Mouse (Mus musculus) frontal cortex, adult (tissue): ENCODE measurements around the gene Gm17654.
"Not testable (repeated sequence)": the region's sequence is repeated elsewhere in the genome, so short reads cannot be mapped to it uniquely, and the experiment has no call there.

ENCODE experiments used
- ATAC-seq: cut with Nextera tagmentation; 2 replicates; pipeline ENCODE4 v1.9.2; 2017; ENCODE audit warnings: mild to moderate bottlenecking, moderate library complexity, mixed read lengths; ENCODE audit not compliant: low TSS enrichment

Gm17654 gene

DNA sequence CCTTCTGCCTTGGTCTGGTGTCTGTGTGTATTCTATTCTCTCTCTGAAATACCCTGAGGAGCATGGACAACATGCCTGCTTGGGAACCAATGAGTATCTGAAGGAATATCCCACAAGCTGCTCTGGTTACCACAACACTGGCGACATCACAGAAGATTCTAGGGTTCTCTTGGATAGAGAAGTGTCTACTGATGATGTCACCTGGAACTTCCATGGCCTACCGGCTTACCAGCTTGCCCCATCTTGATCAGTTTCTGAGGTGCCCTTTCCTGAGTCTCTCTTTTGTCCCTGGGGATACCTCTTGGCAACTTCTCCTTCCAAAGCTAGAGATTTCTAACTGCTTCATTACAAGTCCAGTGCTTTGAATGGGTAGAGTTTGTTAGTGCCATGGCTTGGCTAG is at the start of gene Gm17654:
Gene Gm17654 (minus strand): TSS at position 101 of the 400 bp plus-strand sequence.
- ATAC-seq: not testable (repeated sequence)

DNA sequence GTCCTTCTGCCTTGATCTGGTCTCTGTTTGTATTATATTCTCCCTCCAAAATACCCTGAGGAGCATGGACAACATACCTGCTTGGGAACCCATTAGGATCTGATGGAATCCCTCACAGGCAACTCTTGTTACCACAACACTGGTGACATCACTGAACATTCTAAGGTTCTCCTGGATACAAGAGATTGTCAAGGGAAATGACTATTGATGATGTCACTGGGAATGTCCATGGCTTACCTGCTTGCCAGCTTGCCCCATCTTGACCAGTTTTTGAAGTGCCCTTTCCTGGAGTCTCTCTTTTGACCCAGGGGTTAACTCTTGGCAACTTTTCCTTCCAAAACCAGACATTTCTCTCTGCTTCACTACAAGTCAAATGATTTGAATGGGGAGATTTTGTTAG is 29.0 kb upstream of the Gm17654 start, which contains the start of gene Gm10375:
Gene Gm10375 (minus strand): TSS at position 101 of the 400 bp plus-strand sequence.
- ATAC-seq: not testable (repeated sequence)

DNA sequence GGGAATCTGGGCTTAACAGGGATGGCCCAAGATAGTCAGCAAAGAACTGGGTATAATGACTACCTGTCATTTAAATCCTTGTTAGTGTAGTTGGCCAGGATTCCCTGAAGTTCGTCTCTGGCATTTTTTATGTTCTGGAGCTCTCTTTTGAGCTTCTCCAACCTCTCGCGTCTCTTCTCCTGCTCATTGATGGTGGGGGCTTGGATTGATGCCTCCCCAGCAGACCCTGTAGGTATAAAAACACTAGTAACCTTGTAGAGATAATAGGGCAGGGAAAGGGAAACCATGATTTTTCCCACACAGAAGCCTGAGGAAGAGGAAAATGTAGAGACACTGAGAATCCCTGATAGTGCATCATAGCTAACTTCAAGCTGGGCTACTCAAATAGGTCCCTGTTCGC is 977 bp downstream of the Gm17654 start:
- not testable (repeated sequence) for ATAC-seq

DNA sequence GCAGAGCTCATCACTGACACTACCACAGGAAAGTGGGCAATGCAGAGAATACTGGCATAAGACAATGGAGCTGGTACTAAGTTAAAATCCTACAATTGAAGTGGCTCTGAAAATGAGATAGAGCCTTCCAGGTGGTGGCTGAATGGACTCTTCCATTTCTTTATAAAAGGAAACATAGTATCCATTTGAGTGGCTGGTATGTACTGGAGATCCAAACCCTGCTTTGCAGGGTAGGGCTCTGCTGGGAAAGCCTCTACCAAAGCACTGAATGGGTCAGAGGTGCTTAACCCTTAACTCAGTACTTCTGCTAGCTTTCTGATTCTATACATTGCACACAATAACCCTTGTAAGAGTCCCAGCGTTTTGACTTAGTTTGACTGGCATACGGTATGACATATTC is 26.7 kb downstream of the Gm17654 start:
- not testable (repeated sequence) for ATAC-seq

DNA sequence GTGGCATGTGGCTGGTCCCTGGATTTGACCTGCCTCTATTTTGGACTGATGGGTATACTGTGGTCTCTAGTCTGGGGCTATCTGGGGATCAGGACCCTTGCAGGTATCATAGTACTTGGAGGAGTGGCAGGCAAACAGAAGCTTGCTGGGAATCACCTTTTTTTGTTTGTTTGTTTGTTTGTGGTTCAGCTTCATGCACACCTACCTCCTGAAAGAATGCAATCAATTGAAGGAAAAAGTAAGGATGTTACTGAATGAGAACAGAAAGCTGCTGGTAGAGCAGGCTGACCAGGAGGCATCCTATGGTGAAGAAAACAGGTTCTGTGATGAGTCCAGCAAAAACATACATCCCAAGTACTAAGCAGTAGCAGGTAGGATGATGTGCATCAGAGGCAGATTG is 32.7 kb downstream of the Gm17654 start:
- ATAC-seq: not testable (repeated sequence)

DNA sequence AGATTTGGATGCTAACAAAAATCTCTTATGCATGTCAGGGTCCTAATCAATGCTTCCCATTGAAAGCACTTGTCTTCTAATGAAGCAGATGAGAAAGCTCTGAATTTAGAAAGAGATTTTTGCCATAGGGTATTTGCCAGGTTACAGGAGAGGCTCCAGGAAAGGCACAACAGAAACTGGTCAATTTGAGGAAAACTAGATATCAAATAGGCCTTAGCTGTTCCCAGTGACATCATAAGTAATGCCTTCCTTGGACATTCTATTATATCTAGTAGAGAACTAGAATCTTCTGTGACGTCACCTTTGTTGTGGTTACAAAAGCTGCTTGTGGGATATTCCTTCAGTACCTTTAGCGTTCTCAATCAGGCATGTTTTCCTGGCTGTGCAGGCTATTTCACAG is 35.7 kb downstream of the Gm17654 start, which contains the start of gene Gm5799:
Gene Gm5799 (plus strand): TSS at position 301 of the 400 bp plus-strand sequence.
- ATAC-seq: not testable (repeated sequence)

DNA sequence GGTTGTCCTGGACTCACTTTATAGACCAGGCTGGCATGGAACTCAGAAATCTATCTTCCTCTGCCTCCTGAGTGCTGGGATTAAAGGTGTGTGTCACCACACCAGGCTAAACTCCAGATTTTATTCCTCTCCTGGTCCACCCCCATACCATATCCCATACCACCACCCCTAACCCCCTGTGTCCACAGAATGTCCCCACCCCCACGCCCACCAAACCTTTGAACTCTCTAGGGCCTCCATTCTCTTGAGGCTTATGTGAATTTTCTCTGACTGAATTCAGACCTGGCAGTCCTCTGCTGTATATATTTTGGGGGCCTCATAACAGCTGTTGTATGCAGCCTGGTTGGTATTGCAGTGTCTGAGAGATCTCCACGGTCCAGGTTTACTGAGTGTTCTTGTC is 40.8 kb downstream of the Gm17654 start:
- ATAC-seq: not testable (repeated sequence)

DNA sequence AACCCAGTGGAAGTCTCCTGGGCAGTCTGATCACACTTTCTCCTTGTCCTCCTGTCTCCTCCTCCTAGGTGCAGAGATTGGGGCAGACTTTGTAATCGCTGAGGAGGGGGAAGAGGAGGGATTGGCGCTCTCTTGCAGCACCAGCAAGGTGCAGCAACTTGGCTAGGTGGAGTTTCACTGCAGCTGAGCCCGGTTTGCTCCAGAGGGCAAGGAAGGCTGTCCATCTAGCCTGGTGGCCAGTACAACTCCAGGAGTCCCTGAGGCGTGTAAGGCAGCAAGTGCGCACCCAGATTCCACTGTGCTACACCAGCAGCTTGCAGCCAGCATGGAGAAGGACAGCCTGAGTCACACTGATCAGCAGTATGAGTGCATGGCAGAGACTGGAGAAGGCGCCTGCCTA is 46.6 kb downstream of the Gm17654 start:
- ATAC-seq: not testable (repeated sequence)

DNA sequence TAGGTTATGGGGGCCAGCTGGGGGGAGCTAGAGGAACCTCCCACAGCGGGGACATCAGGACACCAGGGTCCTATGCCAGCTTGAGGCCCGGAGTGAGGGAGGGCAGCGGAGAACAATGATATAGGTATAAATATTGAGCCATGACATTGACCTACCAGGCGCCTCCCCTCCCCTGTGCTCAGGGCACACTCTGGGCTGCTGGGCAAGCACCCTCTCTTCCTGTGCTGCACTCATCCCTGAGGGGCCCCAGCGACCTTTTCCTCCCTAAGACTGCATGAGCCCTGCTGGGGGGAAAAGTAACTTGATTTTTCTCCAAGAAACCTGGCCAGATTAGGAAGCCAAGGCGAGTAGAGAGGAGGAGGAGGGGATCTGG is 46.9 kb downstream of the Gm17654 start:
- not testable (repeated sequence) for ATAC-seq

DNA sequence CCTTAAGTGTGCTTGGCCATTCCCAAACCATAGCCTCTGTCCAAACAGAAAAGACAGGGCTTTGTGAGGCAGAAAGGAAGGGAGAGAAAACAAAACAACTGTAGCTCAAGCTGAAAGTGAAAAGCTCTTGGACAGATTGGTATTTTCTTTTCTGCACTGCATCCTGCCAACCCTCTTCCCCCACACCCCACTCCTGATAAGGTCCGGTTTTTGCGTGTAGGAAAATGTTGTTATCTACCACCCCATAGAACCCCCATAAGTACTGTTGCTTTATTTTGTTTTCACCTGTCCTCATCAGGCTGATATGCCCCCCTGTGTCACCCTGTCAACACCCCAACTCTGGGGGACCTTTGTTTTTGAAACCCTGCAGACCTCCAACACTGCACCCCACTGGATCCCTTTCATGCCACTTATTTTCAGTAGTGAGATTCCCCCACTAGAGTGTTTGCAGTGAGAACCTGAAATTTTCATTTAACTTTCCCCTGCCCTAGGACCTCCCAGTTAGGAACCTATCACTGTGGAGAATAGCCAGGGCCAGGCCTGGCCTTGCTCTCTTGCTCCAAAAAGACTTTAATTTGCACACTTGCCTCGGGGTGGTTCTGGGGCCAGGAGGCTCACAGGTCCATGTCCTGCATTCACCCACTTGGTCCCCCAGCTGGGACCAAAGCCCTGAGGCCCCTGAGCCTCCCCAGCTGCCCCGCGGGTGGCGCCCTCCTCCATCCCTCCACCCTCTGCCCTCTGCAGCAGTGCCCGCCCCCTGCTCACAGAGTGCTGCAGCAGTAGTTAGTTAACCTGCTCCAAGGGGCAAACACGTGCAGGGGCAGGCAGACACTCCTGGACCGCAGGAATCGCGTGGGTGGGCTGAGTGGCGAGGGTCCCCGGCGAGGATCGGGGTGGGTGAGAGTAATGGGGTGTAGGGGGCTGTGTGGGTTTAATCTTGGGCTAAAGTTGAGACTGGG is 47.6 kb downstream of the Gm17654 start:
- not testable (repeated sequence) for ATAC-seq
